Mouse (Mus musculus): Measurements from ENCODE around the gene Gm20388. TPM values are rescaled to one million over a fixed set of nuclear protein-coding genes. Genes with fewer than 3 reads are reported as not detected.

Gene Gm20388
- total RNA-seq, 2 experiments from 2014 or later, result 5.8 TPM; not detected in 1

- peak; percentile 60 for DNase-seq
Measured at GRCm38 (mm10) chr8:120736486-120736885, 825.8 kb downstream of the Gm20388 start.

GRCm38 (mm10) chr8:120737166-120737565, 826.5 kb downstream of the Gm20388 start:
- no peak for DNase-seq

- DNase-seq, result peak; percentile 53
Measured at GRCm38 (mm10) chr8:120738771-120739170, 828.1 kb downstream of the Gm20388 start.

GRCm38 (mm10) chr8:120739526-120739925, 828.9 kb downstream of the Gm20388 start:
- DNase-seq, result no peak

- no peak for DNase-seq
Measured at GRCm38 (mm10) chr8:120740579-120740978, 829.9 kb downstream of the Gm20388 start.

- no peak for DNase-seq
Measured at GRCm38 (mm10) chr8:120741001-120741400, 830.4 kb downstream of the Gm20388 start.

- no peak for DNase-seq
Measured at GRCm38 (mm10) chr8:120741815-120742530, 831.3 kb downstream of the Gm20388 start.

GRCm38 (mm10) chr8:120743149-120743897, 832.7 kb downstream of the Gm20388 start:
- peak; percentile 43 for DNase-seq

- peak; percentile 56 for DNase-seq
Measured at GRCm38 (mm10) chr8:120743898-120744290, 833.3 kb downstream of the Gm20388 start.

GRCm38 (mm10) chr8:120744448-120744847, 833.8 kb downstream of the Gm20388 start:
- no peak for DNase-seq

GRCm38 (mm10) chr8:120745226-120745625, 834.6 kb downstream of the Gm20388 start:
- no peak for DNase-seq

- DNase-seq, result no peak
Measured at GRCm38 (mm10) chr8:120746007-120746701, 835.5 kb downstream of the Gm20388 start.

- DNase-seq, result no peak
Measured at GRCm38 (mm10) chr8:120747286-120747685, 836.6 kb downstream of the Gm20388 start.

GRCm38 (mm10) chr8:120750616-120751015, 840.0 kb downstream of the Gm20388 start:
- no peak for DNase-seq

GRCm38 (mm10) chr8:120751226-120752081, 840.8 kb downstream of the Gm20388 start:
- DNase-seq, result no peak

- DNase-seq, result peak; percentile 81
Measured at GRCm38 (mm10) chr8:120752082-120752452, 841.4 kb downstream of the Gm20388 start.

GRCm38 (mm10) chr8:120753476-120753875, 842.8 kb downstream of the Gm20388 start:
- DNase-seq, result no peak

- DNase-seq, result no peak
Measured at GRCm38 (mm10) chr8:120755306-120756297, 845.0 kb downstream of the Gm20388 start.

GRCm38 (mm10) chr8:120758005-120758404, 847.4 kb downstream of the Gm20388 start:
- no peak for DNase-seq

GRCm38 (mm10) chr8:120759847-120760246, 849.2 kb downstream of the Gm20388 start:
- no peak for DNase-seq

Measured in heart, postnatal 4 days (tissue).